Mouse (Mus musculus): ENCODE results near the gene Svop. TPM values are rescaled to one million over a fixed set of nuclear protein-coding genes. Genes with fewer than 3 reads are reported as not detected.

Gene Svop
- total and polyA plus RNA-seq, 3 experiments: 0.31 to 0.51 (median 0.38) TPM

DNA sequence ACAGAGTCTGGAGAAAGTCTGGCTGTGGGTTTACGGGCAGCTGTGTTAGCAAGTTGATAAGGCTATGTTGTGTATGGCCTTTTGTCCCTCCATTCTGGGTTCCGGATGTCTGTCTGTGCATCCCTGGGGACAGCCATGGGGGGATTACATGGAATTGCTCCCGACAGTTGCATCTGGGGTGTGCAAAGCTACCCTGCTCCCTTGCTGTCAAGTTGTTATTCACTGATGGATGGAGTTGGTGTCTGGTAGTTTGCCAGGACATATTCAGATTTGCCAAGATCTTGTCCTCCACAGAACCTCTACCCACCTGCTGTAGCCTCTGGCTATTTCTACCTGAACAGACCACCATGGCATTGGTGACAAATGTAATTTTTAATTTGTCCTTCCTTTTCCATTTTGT is 45.2 kb downstream of the Svop start:
- in situ Hi-C loops (cut with MboI; ENCODE audit: low pct_ligation_motif_present, low pct_unique_long_range_greater_than_20kb, low sequenced_read_pairs): loop anchor here (5.0 kb wide), 1 partner anchor 194 kb away; no protein-coding TSS in a partner anchor

DNA sequence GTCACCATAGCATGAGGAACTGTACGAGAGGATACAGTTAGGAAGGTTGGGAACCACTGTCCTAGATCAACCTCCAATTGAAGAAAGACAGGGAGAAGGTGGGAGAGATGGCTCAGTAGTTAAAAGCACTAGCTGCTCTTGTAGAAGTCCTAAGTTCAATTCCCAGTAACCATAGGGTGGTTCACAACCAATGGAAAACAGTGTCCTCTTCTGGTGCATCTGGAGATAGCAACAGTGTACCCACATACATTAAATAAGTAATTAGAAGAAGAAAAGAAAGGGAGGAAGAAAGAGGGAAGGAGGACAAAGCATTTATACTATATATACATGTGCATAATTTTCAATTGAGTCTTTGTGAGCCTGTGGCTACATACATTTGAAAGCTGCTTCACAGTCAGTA is 46.2 kb downstream of the Svop start:
- peaks cover 16 to 39% of the 10 kb centered on the region in 2 experiments for H3K4me1 ChIP-seq (ENCODE audit: control insufficient read depth in 1 of 2, insufficient read depth in 2 of 2)
- in situ Hi-C loops (cut with MboI; ENCODE audit: low pct_ligation_motif_present, low pct_unique_long_range_greater_than_20kb, low sequenced_read_pairs) (loop anchor here (5.0 kb wide), 1 partner anchor 193 kb away; no protein-coding TSS in a partner anchor), dilution Hi-C loops (cut with MboI; ENCODE audit: extremely low pct_ligation_motif_present, extremely low pct_unique_long_range_greater_than_20kb, low sequenced_read_pairs) (no loop called here)
- no peak overlapping the region for H3K27ac ChIP-seq (ENCODE audit: insufficient read depth, low read depth)
- no peaks in the 10 kb centered on the region for H3K9me3 ChIP-seq (replicated peaks; ENCODE audit: low read length)
- H3K9ac ChIP-seq (ENCODE audit: insufficient read depth, low read depth): no peak overlapping the region
- TF ChIP-seq KAT2A (IDR thresholded peaks at IDR 0.05; ENCODE audit: insufficient replicate concordance, low read length) (no peak), USF1 (IDR thresholded peaks at IDR 0.05; ENCODE audit: low read depth, low read length) (no peak), CHD2 (IDR thresholded peaks at IDR 0.05; ENCODE audit: low read length) (no peak), RAD21 (IDR thresholded peaks at IDR 0.05; ENCODE audit: low read depth, low read length) (peak; percentile 95), MYC (IDR thresholded peaks at IDR 0.05; ENCODE audit: low read depth, low read length) (no peak), ZKSCAN1 (IDR thresholded peaks at IDR 0.05; ENCODE audit: borderline replicate concordance, low read depth, low read length) (no peak), ZC3H11A (IDR thresholded peaks at IDR 0.05; ENCODE audit: low read depth, low read length) (peak; percentile 85), IRF4 (IDR thresholded peaks at IDR 0.05; ENCODE audit: low read depth, low read length) (peak; percentile 23; the same call in 1 of the 2 replicates), SMC3 (IDR thresholded peaks at IDR 0.05; ENCODE audit: low read depth, low read length) (peak; percentile 97), MXI1 (IDR thresholded peaks at IDR 0.05; ENCODE audit: low read depth, low read length) (no peak), JUND (conservative IDR thresholded peaks at IDR 0.05; ENCODE audit: low read depth, low read length) (0 out of 2 replicates have a peak, but pooled peaks have one; percentile 33), HCFC1 (IDR thresholded peaks at IDR 0.05; ENCODE audit: low read depth, low read length) (no peak), POLR2A (IDR thresholded peaks at IDR 0.05; ENCODE audit: low read depth, low read length) (no peak), CTCF (conservative IDR thresholded peaks at IDR 0.05 in 1 of 2, IDR thresholded peaks at IDR 0.05 in 1 of 2; ENCODE audit: low read depth in 2 of 2, low read length in 2 of 2) (peak; percentile 78 to 95; a peak in 3 of 4 replicates), SIN3A (IDR thresholded peaks at IDR 0.05; ENCODE audit: low read length) (no peak)
- H3K36me3 ChIP-seq (replicated peaks in 1 of 2; ENCODE audit: control insufficient read depth in 1 of 2, insufficient read depth in 1 of 2, low read length in 1 of 2): no peaks in the 10 kb centered on the region
- no peaks in the 10 kb centered on the region for H3K27me3 ChIP-seq (replicated peaks)
- peak; percentile 44 for DNase-seq (ENCODE audit: extremely low read depth)
- no peaks in the 10 kb centered on the region for H3K79me2 ChIP-seq (replicated peaks; ENCODE audit: control insufficient read depth, extremely low read depth, insufficient read depth, poor library complexity, severe bottlenecking)
- H3K4me2 ChIP-seq (ENCODE audit: insufficient read depth, low read depth, poor library complexity, severe bottlenecking): no peak overlapping the region
- no peak overlapping the region for H3K4me3 ChIP-seq (replicated peaks in 1 of 3; ENCODE audit: low read depth in 2 of 3, low read length in 2 of 3, poor library complexity in 1 of 3)

More for the DNA sequence above, 45.2 kb downstream of the Svop start:
- dilution Hi-C loops (cut with MboI; ENCODE audit: extremely low pct_ligation_motif_present, extremely low pct_unique_long_range_greater_than_20kb, low sequenced_read_pairs): no loop called here
- Histone ChIP-seq H3K4me3 (replicated peaks in 1 of 3; ENCODE audit: low read depth in 2 of 3, low read length in 2 of 3, poor library complexity in 1 of 3) (no peak overlapping the region), H3K27ac (ENCODE audit: insufficient read depth, low read depth) (no peak overlapping the region), H3K36me3 (replicated peaks in 1 of 2; ENCODE audit: control insufficient read depth in 1 of 2, insufficient read depth in 1 of 2, low read length in 1 of 2) (no peaks in the 10 kb centered on the region), H3K79me2 (replicated peaks; ENCODE audit: control insufficient read depth, extremely low read depth, insufficient read depth, poor library complexity, severe bottlenecking) (no peaks in the 10 kb centered on the region), H3K4me1 (ENCODE audit: control insufficient read depth in 1 of 2, insufficient read depth in 2 of 2) (peaks cover 16 to 33% of the 10 kb centered on the region in 2 experiments), H3K9ac (ENCODE audit: insufficient read depth, low read depth) (no peak overlapping the region), H3K4me2 (ENCODE audit: insufficient read depth, low read depth, poor library complexity, severe bottlenecking) (no peak overlapping the region), H3K9me3 (replicated peaks; ENCODE audit: low read length) (peaks cover 9% of the 10 kb centered on the region), H3K27me3 (replicated peaks) (no peaks in the 10 kb centered on the region)
- no peak for TF ChIP-seq KAT2A (IDR thresholded peaks at IDR 0.05; ENCODE audit: insufficient replicate concordance, low read length)
- no peak for TF ChIP-seq GABPA (IDR thresholded peaks at IDR 0.05; ENCODE audit: insufficient replicate concordance, low read depth, low read length)
- no peak for TF ChIP-seq POLR2AphosphoS2 (IDR thresholded peaks at IDR 0.05; ENCODE audit: low read depth, low read length)
- no peak for TF ChIP-seq PAX5 (IDR thresholded peaks at IDR 0.05; ENCODE audit: low read length)
- no peak for TF ChIP-seq MYC (IDR thresholded peaks at IDR 0.05; ENCODE audit: low read depth, low read length)
- TF ChIP-seq BHLHE40 (IDR thresholded peaks at IDR 0.05; ENCODE audit: low read depth, low read length): no peak
- DNase-seq (ENCODE audit: extremely low read depth): no peak
